Mouse (Mus musculus) activated CD4-positive, CD25-positive, alpha-beta regulatory T cell, adult 4 months (primary cell): ENCODE results near the gene Tenm3. TPM values are rescaled to one million over a fixed set of nuclear protein-coding genes. Genes with fewer than 3 reads are reported as not detected.

Experiments
- ATAC-seq: one replicate; pipeline ENCODE4 v1.8.0; 2017
- polyA plus RNA-seq, 2 experiments: library from polyadenylated mRNA; unstranded; fragments of 100-300 nt; shearing (Covaris generic); gene quantifications; one replicate each; pipeline ENCODE4 v1.2.1; 2017

The Tenm3 gene
- polyA plus RNA-seq = not detected

GRCm38 (mm10) chr8:48843931-48844285, at the start of gene Tenm3:
Tenm3 (minus strand) TSS chr8:48843951.
- no peak for ATAC-seq

- no peak for ATAC-seq
Observed at GRCm38 (mm10) chr8:48890216-48890765, 46.5 kb upstream of the Tenm3 start.

- ATAC-seq = no peak
Observed at GRCm38 (mm10) chr8:48884270-48884669, 40.5 kb upstream of the Tenm3 start.

- no peak for ATAC-seq
Observed at GRCm38 (mm10) chr8:48880585-48880984, 36.8 kb upstream of the Tenm3 start.

- no peak for ATAC-seq
Observed at GRCm38 (mm10) chr8:48865972-48866371, 22.2 kb upstream of the Tenm3 start.

GRCm38 (mm10) chr8:48865485-48865884, 21.7 kb upstream of the Tenm3 start:
- no peak for ATAC-seq

GRCm38 (mm10) chr8:48850223-48851010, 6.7 kb upstream of the Tenm3 start:
- no peak for ATAC-seq

- ATAC-seq = no peak
Observed at GRCm38 (mm10) chr8:48849091-48849616, 5.4 kb upstream of the Tenm3 start.

GRCm38 (mm10) chr8:48844961-48845360, 1.2 kb upstream of the Tenm3 start:
- no peak for ATAC-seq

- no peak for ATAC-seq
Observed at GRCm38 (mm10) chr8:48844370-48844905, 687 bp upstream of the Tenm3 start.

GRCm38 (mm10) chr8:48842991-48843930, 490 bp downstream of the Tenm3 start:
- ATAC-seq = no peak

GRCm38 (mm10) chr8:48842516-48842990, 1.2 kb downstream of the Tenm3 start:
- no peak for ATAC-seq

- ATAC-seq = no peak
Observed at GRCm38 (mm10) chr8:48842035-48842434, 1.7 kb downstream of the Tenm3 start.

GRCm38 (mm10) chr8:48835745-48836144, 8.0 kb downstream of the Tenm3 start:
- no peak for ATAC-seq

- no peak for ATAC-seq
Observed at GRCm38 (mm10) chr8:48827454-48827853, 16.3 kb downstream of the Tenm3 start.

GRCm38 (mm10) chr8:48825666-48826065, 18.1 kb downstream of the Tenm3 start:
- no peak for ATAC-seq

- ATAC-seq = no peak
Observed at GRCm38 (mm10) chr8:48822291-48822690, 21.5 kb downstream of the Tenm3 start.

GRCm38 (mm10) chr8:48819962-48820361, 23.8 kb downstream of the Tenm3 start:
- no peak for ATAC-seq

GRCm38 (mm10) chr8:48819348-48819747, 24.4 kb downstream of the Tenm3 start:
- no peak for ATAC-seq

- ATAC-seq = no peak
Observed at GRCm38 (mm10) chr8:48816941-48817340, 26.8 kb downstream of the Tenm3 start.

- ATAC-seq = no peak
Observed at GRCm38 (mm10) chr8:48812196-48812741, 31.5 kb downstream of the Tenm3 start.

GRCm38 (mm10) chr8:48810615-48811014, 33.1 kb downstream of the Tenm3 start:
- no peak for ATAC-seq
